Mouse (Mus musculus): Measurements from ENCODE around the gene Traf6. TPM values are rescaled to one million over a fixed set of nuclear protein-coding genes. Genes with fewer than 3 reads are reported as not detected.

Gene Traf6
- total and polyA plus RNA-seq, 3 experiments, result 10.5 to 16.8 (median 14.0) TPM

DNA sequence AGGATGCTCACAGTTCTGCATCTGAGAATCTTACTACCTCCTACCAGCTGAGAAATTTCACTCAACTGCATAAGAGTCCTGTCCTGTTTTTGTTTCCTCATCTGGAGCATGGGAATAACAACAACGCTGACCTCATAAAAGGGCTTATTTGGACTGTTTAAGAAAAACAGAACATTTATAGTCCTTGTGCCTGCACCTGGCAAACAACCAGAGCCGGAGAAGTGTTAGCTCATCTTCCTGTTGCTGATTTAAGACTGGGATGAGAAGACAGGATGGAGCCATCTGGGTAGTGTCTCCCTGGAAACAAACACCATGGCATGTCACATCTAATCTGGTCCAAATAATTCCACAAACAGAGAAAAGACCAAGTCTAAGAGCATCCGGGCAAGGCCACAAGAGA, 55.3 kb downstream of the Traf6 start:
- Histone ChIP-seq H3K9ac (ENCODE audit: insufficient read depth, low read depth) (no peak overlapping the region), H3K4me3 (replicated peaks in 1 of 3; ENCODE audit: low read depth in 2 of 3, low read length in 2 of 3, poor library complexity in 1 of 3) (no peak overlapping the region), H3K27ac (ENCODE audit: insufficient read depth, low read depth) (no peak overlapping the region), H3K9me3 (replicated peaks; ENCODE audit: low read length) (no peaks in the 10 kb centered on the region), H3K4me1 (ENCODE audit: control insufficient read depth in 1 of 2, insufficient read depth in 2 of 2) (peaks cover 9 to 28% of the 10 kb centered on the region in 2 experiments), H3K79me2 (replicated peaks; ENCODE audit: control insufficient read depth, extremely low read depth, insufficient read depth, poor library complexity, severe bottlenecking) (no peaks in the 10 kb centered on the region), H3K36me3 (replicated peaks in 1 of 2; ENCODE audit: control insufficient read depth in 1 of 2, insufficient read depth in 1 of 2, low read length in 1 of 2) (no peaks in the 10 kb centered on the region), H3K4me2 (ENCODE audit: insufficient read depth, low read depth, poor library complexity, severe bottlenecking) (peak overlapping the region; percentile 87; the same call in 1 of the 2 replicates), H3K27me3 (replicated peaks) (peaks cover 6% of the 10 kb centered on the region)
- no peak for DNase-seq (ENCODE audit: extremely low read depth)
- dilution Hi-C loops (cut with MboI; ENCODE audit: extremely low pct_ligation_motif_present, extremely low pct_unique_long_range_greater_than_20kb, low sequenced_read_pairs), result no loop called here
- TF ChIP-seq KAT2A (IDR thresholded peaks at IDR 0.05; ENCODE audit: insufficient replicate concordance, low read length), result no peak
- no peak for TF ChIP-seq ZC3H11A (IDR thresholded peaks at IDR 0.05; ENCODE audit: low read depth, low read length)
- TF ChIP-seq RAD21 (IDR thresholded peaks at IDR 0.05; ENCODE audit: low read depth, low read length), result no peak
- TF ChIP-seq SMC3 (IDR thresholded peaks at IDR 0.05; ENCODE audit: low read depth, low read length), result no peak
- no peak for TF ChIP-seq UBTF (IDR thresholded peaks at IDR 0.05; ENCODE audit: low read depth, low read length)
- in situ Hi-C loops (cut with MboI; ENCODE audit: low pct_ligation_motif_present, low pct_unique_long_range_greater_than_20kb, low sequenced_read_pairs), result no loop called here

DNA sequence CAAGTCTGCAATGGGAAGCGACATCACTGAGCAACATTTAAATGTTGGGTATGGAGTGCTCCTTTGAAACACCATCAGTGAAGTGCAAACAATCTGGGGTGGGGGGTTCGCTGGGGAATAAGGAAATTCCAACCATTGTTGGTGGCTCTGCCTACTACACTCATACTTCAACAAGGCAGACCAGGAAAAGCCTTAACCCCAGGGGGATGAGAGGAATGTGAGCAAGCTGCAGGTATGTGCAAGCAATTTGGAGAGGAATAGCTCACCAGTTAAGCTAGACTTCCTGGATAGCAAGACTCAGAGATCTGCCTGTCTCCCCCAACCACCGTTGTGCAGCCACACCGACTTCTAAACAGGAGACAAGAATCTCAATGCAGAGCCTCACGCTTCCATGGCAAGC, 61.7 kb downstream of the Traf6 start:
- Histone ChIP-seq H3K27ac (ENCODE audit: insufficient read depth, low read depth) (no peak overlapping the region), H3K4me1 (ENCODE audit: control insufficient read depth in 1 of 2, insufficient read depth in 2 of 2) (no peaks in the 10 kb centered on the region), H3K36me3 (replicated peaks in 1 of 2; ENCODE audit: control insufficient read depth in 1 of 2, insufficient read depth in 1 of 2, low read length in 1 of 2) (no peaks in the 10 kb centered on the region), H3K4me3 (replicated peaks in 1 of 3; ENCODE audit: low read depth in 2 of 3, low read length in 2 of 3, poor library complexity in 1 of 3) (no peak overlapping the region), H3K79me2 (replicated peaks; ENCODE audit: control insufficient read depth, extremely low read depth, insufficient read depth, poor library complexity, severe bottlenecking) (no peaks in the 10 kb centered on the region), H3K9ac (ENCODE audit: insufficient read depth, low read depth) (no peak overlapping the region), H3K4me2 (ENCODE audit: insufficient read depth, low read depth, poor library complexity, severe bottlenecking) (no peak overlapping the region), H3K9me3 (replicated peaks; ENCODE audit: low read length) (no peaks in the 10 kb centered on the region), H3K27me3 (replicated peaks) (peaks cover 6% of the 10 kb centered on the region)
- in situ Hi-C loops (cut with MboI; ENCODE audit: low pct_ligation_motif_present, low pct_unique_long_range_greater_than_20kb, low sequenced_read_pairs), result no loop called here
- TF ChIP-seq TCF12 (IDR thresholded peaks at IDR 0.05; ENCODE audit: low read depth, low read length), result no peak
- no peak for TF ChIP-seq ZKSCAN1 (IDR thresholded peaks at IDR 0.05; ENCODE audit: borderline replicate concordance, low read depth, low read length)
- TF ChIP-seq MAX (IDR thresholded peaks at IDR 0.05; ENCODE audit: low read length), result no peak
- no peak for TF ChIP-seq GABPA (IDR thresholded peaks at IDR 0.05; ENCODE audit: insufficient replicate concordance, low read depth, low read length)
- dilution Hi-C loops (cut with MboI; ENCODE audit: extremely low pct_ligation_motif_present, extremely low pct_unique_long_range_greater_than_20kb, low sequenced_read_pairs), result no loop called here
- no peak for DNase-seq (ENCODE audit: extremely low read depth)

DNA sequence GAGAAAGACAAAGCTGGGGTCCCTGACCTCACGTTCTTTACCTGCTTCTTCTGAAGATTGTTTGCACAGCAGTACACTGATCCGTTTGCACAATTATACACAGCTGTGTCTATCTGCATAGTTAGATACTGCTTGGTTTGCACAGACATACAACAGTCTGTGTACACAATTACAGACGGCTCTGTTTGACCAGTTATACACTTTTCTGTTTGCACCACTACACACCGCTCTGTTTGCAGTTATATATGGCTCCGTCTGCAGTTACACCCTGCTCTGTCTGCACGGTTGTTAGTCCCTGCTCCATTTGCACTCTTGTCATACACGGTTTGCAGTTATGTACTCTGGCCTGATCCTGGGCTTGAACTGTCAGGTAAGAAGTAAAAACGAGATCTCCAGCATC, 63.4 kb downstream of the Traf6 start:
- peaks cover 8% of the 10 kb centered on the region for H3K27me3 ChIP-seq (replicated peaks)
- H3K9ac ChIP-seq (ENCODE audit: insufficient read depth, low read depth), result no peak overlapping the region
- dilution Hi-C loops (cut with MboI; ENCODE audit: extremely low pct_ligation_motif_present, extremely low pct_unique_long_range_greater_than_20kb, low sequenced_read_pairs) (no loop called here), in situ Hi-C loops (cut with MboI; ENCODE audit: low pct_ligation_motif_present, low pct_unique_long_range_greater_than_20kb, low sequenced_read_pairs) (no loop called here)
- H3K36me3 ChIP-seq (replicated peaks in 1 of 2; ENCODE audit: control insufficient read depth in 1 of 2, insufficient read depth in 1 of 2, low read length in 1 of 2), result no peaks in the 10 kb centered on the region
- no peak for TF ChIP-seq KAT2A (IDR thresholded peaks at IDR 0.05; ENCODE audit: insufficient replicate concordance, low read length)
- no peak for TF ChIP-seq USF2 (conservative IDR thresholded peaks at IDR 0.05; ENCODE audit: low read depth, low read length)
- TF ChIP-seq GABPA (IDR thresholded peaks at IDR 0.05; ENCODE audit: insufficient replicate concordance, low read depth, low read length), result no peak
- no peak for TF ChIP-seq UBTF (IDR thresholded peaks at IDR 0.05; ENCODE audit: low read depth, low read length)
- TF ChIP-seq RCOR1 (conservative IDR thresholded peaks at IDR 0.05; ENCODE audit: low read depth, low read length), result no peak
- TF ChIP-seq EP300 (IDR thresholded peaks at IDR 0.05; ENCODE audit: low read length), result no peak
- no peak for TF ChIP-seq NELFE (IDR thresholded peaks at IDR 0.05; ENCODE audit: low read depth, low read length)
- TF ChIP-seq ZNF384 (IDR thresholded peaks at IDR 0.05; ENCODE audit: low read depth, low read length), result no peak
- no peak for TF ChIP-seq SIN3A (IDR thresholded peaks at IDR 0.05; ENCODE audit: low read length)
- no peak for TF ChIP-seq CTCF (conservative IDR thresholded peaks at IDR 0.05 in 1 of 2, IDR thresholded peaks at IDR 0.05 in 1 of 2; ENCODE audit: low read depth in 2 of 2, low read length in 2 of 2)
- no peaks in the 10 kb centered on the region for H3K9me3 ChIP-seq (replicated peaks; ENCODE audit: low read length)
- no peaks in the 10 kb centered on the region for H3K79me2 ChIP-seq (replicated peaks; ENCODE audit: control insufficient read depth, extremely low read depth, insufficient read depth, poor library complexity, severe bottlenecking)
- H3K4me2 ChIP-seq (ENCODE audit: insufficient read depth, low read depth, poor library complexity, severe bottlenecking), result no peak overlapping the region
- no peak overlapping the region for H3K4me3 ChIP-seq (replicated peaks in 1 of 3; ENCODE audit: low read depth in 2 of 3, low read length in 2 of 3, poor library complexity in 1 of 3)
- no peaks in the 10 kb centered on the region for H3K4me1 ChIP-seq (ENCODE audit: control insufficient read depth in 1 of 2, insufficient read depth in 2 of 2)
- H3K27ac ChIP-seq (ENCODE audit: insufficient read depth, low read depth), result no peak overlapping the region
- DNase-seq (ENCODE audit: extremely low read depth), result no peak
